Mouse (Mus musculus): ENCODE measurements at regions not wholly inside any gene's neighbourhood (a gene's known extent, or its start where the extent isn't known, plus 50 kb on each side); places are given as distances from the start of the nearest gene placed in this dataset.

- Histone ChIP-seq H3K79me2 (ENCODE audit: control insufficient read depth, insufficient read depth) (no peaks in the 10 kb centered on the region), H3K36me3 (ENCODE audit: control insufficient read depth, insufficient read depth) (no peaks in the 10 kb centered on the region), H3K4me3 (no peak overlapping the region), H3ac (ENCODE audit: control insufficient read depth, insufficient read length) (no peak overlapping the region), H3K4me2 (ENCODE audit: low read depth) (no peak overlapping the region), H3K27me3 (ENCODE audit: control insufficient read depth, insufficient read depth, insufficient read length) (no peaks in the 10 kb centered on the region)
- no peak for TF ChIP-seq POLR2A (IDR thresholded peaks at IDR 0.05; ENCODE audit: insufficient read length, low read depth)
- TF ChIP-seq MYOG (IDR thresholded peaks at IDR 0.05; ENCODE audit: control insufficient read depth in 1 of 3, insufficient read depth in 1 of 3, insufficient read length in 2 of 3, low read depth in 2 of 3), result no peak
- no peak for TF ChIP-seq MYOD1 (IDR thresholded peaks at IDR 0.05; ENCODE audit: control insufficient read depth in 1 of 3, insufficient read length in 2 of 3, low read depth in 2 of 3)
- no peak for TF ChIP-seq MAX (IDR thresholded peaks at IDR 0.05; ENCODE audit: low read depth)
- TF ChIP-seq TCF12 (IDR thresholded peaks at IDR 0.05; ENCODE audit: insufficient read depth, poor library complexity, severe bottlenecking), result no peak
- TF ChIP-seq POLR2AphosphoS2 (IDR thresholded peaks at IDR 0.05; ENCODE audit: insufficient read length, low read depth), result no peak
- no peak for TF ChIP-seq SRF (IDR thresholded peaks at IDR 0.05; ENCODE audit: control insufficient read depth, insufficient read length, low read depth)
- no peak for TF ChIP-seq E2F4 (IDR thresholded peaks at IDR 0.05; ENCODE audit: insufficient read depth)
- no peak for TF ChIP-seq USF1 (IDR thresholded peaks at IDR 0.05; ENCODE audit: low read depth)
- TF ChIP-seq REST (IDR thresholded peaks at IDR 0.05; ENCODE audit: insufficient read depth, insufficient read length), result no peak
- no peak for TF ChIP-seq TCF3 (IDR thresholded peaks at IDR 0.05; ENCODE audit: insufficient read length, low read depth)
- no peak for TF ChIP-seq CEBPB (IDR thresholded peaks at IDR 0.05; ENCODE audit: insufficient read depth, poor library complexity, severe bottlenecking)
Observed at GRCm38 (mm10) chr19:54297663-54298388, 253.9 kb downstream of the Adra2a start.

GRCm38 (mm10) chr19:54311289-54311688 lies 267.3 kb downstream of the Adra2a start:
- Histone ChIP-seq H3K27me3 (ENCODE audit: control insufficient read depth, insufficient read depth, insufficient read length) (no peaks in the 10 kb centered on the region), H3K4me3 (no peak overlapping the region), H3ac (ENCODE audit: control insufficient read depth, insufficient read length) (no peak overlapping the region), H3K79me2 (ENCODE audit: control insufficient read depth, insufficient read depth) (no peaks in the 10 kb centered on the region), H3K4me2 (ENCODE audit: low read depth) (no peak overlapping the region), H3K36me3 (ENCODE audit: control insufficient read depth, insufficient read depth) (no peaks in the 10 kb centered on the region)
- no peak for TF ChIP-seq MYOD1 (IDR thresholded peaks at IDR 0.05; ENCODE audit: control insufficient read depth in 1 of 3, insufficient read length in 2 of 3, low read depth in 2 of 3)

- TF ChIP-seq POLR2AphosphoS2 (IDR thresholded peaks at IDR 0.05; ENCODE audit: insufficient read length, low read depth), result no peak
- no peak for TF ChIP-seq POLR2A (IDR thresholded peaks at IDR 0.05; ENCODE audit: insufficient read length, low read depth)
- TF ChIP-seq REST (IDR thresholded peaks at IDR 0.05; ENCODE audit: insufficient read depth, insufficient read length), result no peak
- TF ChIP-seq CEBPB (IDR thresholded peaks at IDR 0.05; ENCODE audit: insufficient read depth, poor library complexity, severe bottlenecking), result no peak
- no peak for TF ChIP-seq TCF12 (IDR thresholded peaks at IDR 0.05; ENCODE audit: insufficient read depth, poor library complexity, severe bottlenecking)
- TF ChIP-seq E2F4 (IDR thresholded peaks at IDR 0.05; ENCODE audit: insufficient read depth), result no peak
- TF ChIP-seq USF1 (IDR thresholded peaks at IDR 0.05; ENCODE audit: low read depth), result no peak
- TF ChIP-seq TCF3 (IDR thresholded peaks at IDR 0.05; ENCODE audit: insufficient read length, low read depth), result no peak
- TF ChIP-seq MYOG (IDR thresholded peaks at IDR 0.05; ENCODE audit: control insufficient read depth in 1 of 3, insufficient read depth in 1 of 3, insufficient read length in 2 of 3, low read depth in 2 of 3), result no peak
- no peak for TF ChIP-seq SRF (IDR thresholded peaks at IDR 0.05; ENCODE audit: control insufficient read depth, insufficient read length, low read depth)
- no peak for TF ChIP-seq MYOD1 (IDR thresholded peaks at IDR 0.05; ENCODE audit: control insufficient read depth in 1 of 3, insufficient read length in 2 of 3, low read depth in 2 of 3)
- TF ChIP-seq MAX (IDR thresholded peaks at IDR 0.05; ENCODE audit: low read depth), result no peak
Observed at GRCm38 (mm10) chr19:54311723-54312122, 267.8 kb downstream of the Adra2a start.

GRCm38 (mm10) chr19:54323276-54323675 lies 279.3 kb downstream of the Adra2a start:
- TF ChIP-seq SRF (IDR thresholded peaks at IDR 0.05; ENCODE audit: control insufficient read depth, insufficient read length, low read depth), result no peak
- TF ChIP-seq TCF12 (IDR thresholded peaks at IDR 0.05; ENCODE audit: insufficient read depth, poor library complexity, severe bottlenecking), result no peak
- no peak for TF ChIP-seq CEBPB (IDR thresholded peaks at IDR 0.05; ENCODE audit: insufficient read depth, poor library complexity, severe bottlenecking)
- TF ChIP-seq E2F4 (IDR thresholded peaks at IDR 0.05; ENCODE audit: insufficient read depth), result no peak
- no peak for TF ChIP-seq POLR2AphosphoS2 (IDR thresholded peaks at IDR 0.05; ENCODE audit: insufficient read length, low read depth)
- TF ChIP-seq TCF3 (IDR thresholded peaks at IDR 0.05; ENCODE audit: insufficient read length, low read depth), result no peak
- TF ChIP-seq MAX (IDR thresholded peaks at IDR 0.05; ENCODE audit: low read depth), result no peak
- TF ChIP-seq MYOD1 (IDR thresholded peaks at IDR 0.05; ENCODE audit: control insufficient read depth in 1 of 3, insufficient read length in 2 of 3, low read depth in 2 of 3), result no peak
- TF ChIP-seq MYOG (IDR thresholded peaks at IDR 0.05; ENCODE audit: control insufficient read depth in 1 of 3, insufficient read depth in 1 of 3, insufficient read length in 2 of 3, low read depth in 2 of 3), result no peak
- no peak for TF ChIP-seq REST (IDR thresholded peaks at IDR 0.05; ENCODE audit: insufficient read depth, insufficient read length)
- TF ChIP-seq USF1 (IDR thresholded peaks at IDR 0.05; ENCODE audit: low read depth), result no peak
- no peak for TF ChIP-seq POLR2A (IDR thresholded peaks at IDR 0.05; ENCODE audit: insufficient read length, low read depth)
- H3K4me3 ChIP-seq, result no peak overlapping the region

More at GRCm38 (mm10) chr19:54311723-54312122, 267.8 kb downstream of the Adra2a start:
- no peak overlapping the region for H3K4me2 ChIP-seq (ENCODE audit: low read depth)
- H3ac ChIP-seq (ENCODE audit: control insufficient read depth, insufficient read length), result no peak overlapping the region
- no peaks in the 10 kb centered on the region for H3K27me3 ChIP-seq (ENCODE audit: control insufficient read depth, insufficient read depth, insufficient read length)
- H3K4me3 ChIP-seq, result no peak overlapping the region
- H3K79me2 ChIP-seq (ENCODE audit: control insufficient read depth, insufficient read depth), result no peaks in the 10 kb centered on the region
- H3K36me3 ChIP-seq (ENCODE audit: control insufficient read depth, insufficient read depth), result no peaks in the 10 kb centered on the region

More at GRCm38 (mm10) chr19:54323276-54323675, 279.3 kb downstream of the Adra2a start:
- no peak overlapping the region for H3ac ChIP-seq (ENCODE audit: control insufficient read depth, insufficient read length)
- no peaks in the 10 kb centered on the region for H3K36me3 ChIP-seq (ENCODE audit: control insufficient read depth, insufficient read depth)
- no peaks in the 10 kb centered on the region for H3K27me3 ChIP-seq (ENCODE audit: control insufficient read depth, insufficient read depth, insufficient read length)
- no peak overlapping the region for H3K4me2 ChIP-seq (ENCODE audit: low read depth)
- no peaks in the 10 kb centered on the region for H3K79me2 ChIP-seq (ENCODE audit: control insufficient read depth, insufficient read depth)

Data from myocyte (in vitro differentiated cells).